Mouse (Mus musculus): ENCODE measurements at regions not wholly inside any gene's neighbourhood (a gene's known extent, or its start where the extent isn't known, plus 50 kb on each side); places are given as distances from the start of the nearest gene placed in this dataset.
"Not testable (repeated sequence)": the region's sequence is repeated elsewhere in the genome, so short reads cannot be mapped to it uniquely, and the experiment has no call there.

GRCm38 (mm10) chr3:111402135-111402534, 1151.3 kb upstream of the Prmt6 start:
- no peak for DNase-seq (ENCODE audit: low read depth, low spot score)

- DNase-seq (ENCODE audit: low read depth, low spot score), result no peak
Measured at GRCm38 (mm10) chr3:111393127-111393526, 1142.3 kb upstream of the Prmt6 start.

- not testable (repeated sequence) for DNase-seq (ENCODE audit: low read depth, low spot score)
Measured at GRCm38 (mm10) chr3:111392713-111393112, 1141.9 kb upstream of the Prmt6 start.

GRCm38 (mm10) chr3:111386745-111387144, 1135.9 kb upstream of the Prmt6 start:
- DNase-seq (ENCODE audit: low read depth, low spot score), result no peak

GRCm38 (mm10) chr3:111386334-111386733, 1135.5 kb upstream of the Prmt6 start:
- DNase-seq (ENCODE audit: low read depth, low spot score), result no peak

- peak; percentile 12 for DNase-seq (ENCODE audit: low read depth, low spot score)
Measured at GRCm38 (mm10) chr3:111385627-111386026, 1134.8 kb upstream of the Prmt6 start.

- DNase-seq (ENCODE audit: low read depth, low spot score), result peak; percentile 78
Measured at GRCm38 (mm10) chr3:111371259-111371658, 1120.5 kb upstream of the Prmt6 start.

- DNase-seq (ENCODE audit: low read depth, low spot score), result no peak
Measured at GRCm38 (mm10) chr3:111338247-111338646, 1087.4 kb upstream of the Prmt6 start.

- no peak for DNase-seq (ENCODE audit: low read depth, low spot score)
Measured at GRCm38 (mm10) chr3:111291018-111291538, 1040.3 kb upstream of the Prmt6 start.

- DNase-seq (ENCODE audit: low read depth, low spot score), result no peak
Measured at GRCm38 (mm10) chr3:111281584-111281983, 1030.8 kb upstream of the Prmt6 start.

Measured in R1 (cell line).